Mouse (Mus musculus) erythroblast, embryonic 14.5 days (primary cell): ENCODE data around the gene Asb17. TPM values are rescaled to one million over a fixed set of nuclear protein-coding genes. Genes with fewer than 3 reads are reported as not detected.
A peak's percentile ranks its signal among the peaks of the same experiment; 100 is the strongest.

Source experiments
- H3K27me3 ChIP-seq: 2 replicates; pipeline ENCODE4 v1.6.1; 2012; ENCODE audit warnings: inconsistent platforms; ENCODE audit not compliant: control insufficient read depth
- H3K36me3 ChIP-seq: 2 replicates; pipeline ENCODE4 v1.6.1; 2012; ENCODE audit warnings: mild to moderate bottlenecking, inconsistent platforms; ENCODE audit not compliant: control insufficient read depth
- H3K4me1 ChIP-seq: 2 replicates; pipeline ENCODE4 v1.6.1; 2012; ENCODE audit warnings: inconsistent platforms; ENCODE audit not compliant: control insufficient read depth
- H3K4me3 ChIP-seq: replicated peaks from 2 replicates; pipeline ENCODE3; 2012; ENCODE audit warnings: moderate library complexity, mild to moderate bottlenecking, inconsistent platforms
- H3K9me3 ChIP-seq: 2 replicates; pipeline ENCODE4 v1.6.1; 2012; ENCODE audit warnings: low read length, inconsistent platforms, mixed read lengths; ENCODE audit not compliant: control insufficient read depth
- GATA1 ChIP-seq: IDR thresholded peaks from 2 replicates; pipeline ENCODE4 v1.6.1; 2012; ENCODE audit warnings: low read length, inconsistent platforms, mixed read lengths
- TAL1 ChIP-seq: IDR thresholded peaks from 3 replicates; pipeline ENCODE4 v1.6.1; 2012; ENCODE audit warnings: low read length, inconsistent platforms, mixed read lengths
- polyA plus RNA-seq: library from polyadenylated mRNA; stranded (reverse); fragments of >175 nt; gene quantifications from 2 replicates; pipeline ENCODE4 v1.2.3, GENCODE M21; 2012

The Asb17 gene
- polyA plus RNA-seq, 1 experiment: not detected

- Histone ChIP-seq H3K27me3 (no peaks in the 10 kb centered on the region), H3K9me3 (no peaks in the 10 kb centered on the region), H3K36me3 (no peaks in the 10 kb centered on the region), H3K4me3 (no peak overlapping the region), H3K4me1 (peaks cover 11% of the 10 kb centered on the region)
- no peak for TF ChIP-seq GATA1
- no peak for TF ChIP-seq TAL1
Measured at GRCm38 (mm10) chr3:153867149-153868136, 23.4 kb downstream of the Asb17 start.

- no peak for TF ChIP-seq GATA1
- Histone ChIP-seq H3K4me1 (peaks cover 2% of the 10 kb centered on the region; the same call in 1 of the 2 replicates), H3K36me3 (no peaks in the 10 kb centered on the region), H3K27me3 (peaks cover 14% of the 10 kb centered on the region), H3K9me3 (no peaks in the 10 kb centered on the region), H3K4me3 (no peak overlapping the region)
Measured at GRCm38 (mm10) chr3:153871396-153871795, 27.4 kb downstream of the Asb17 start.

DNA sequence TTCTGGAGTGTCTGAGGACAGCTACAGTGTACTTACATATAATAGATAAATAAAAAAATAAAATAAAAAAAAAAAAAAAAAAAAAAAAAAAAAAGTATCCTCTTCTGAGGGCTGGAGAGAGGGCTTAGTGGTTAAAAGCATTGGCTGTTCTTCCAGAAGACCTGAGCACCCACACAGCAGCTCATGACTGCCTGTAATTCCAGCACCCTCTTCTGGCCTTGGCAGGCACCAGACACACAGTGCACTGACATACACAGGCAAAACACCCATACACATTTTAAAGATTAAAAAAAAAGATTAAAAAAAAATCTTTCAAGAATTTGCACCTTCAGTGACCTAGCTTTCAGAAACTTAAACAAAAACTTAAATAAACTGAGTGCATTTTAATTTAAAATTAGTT lies 42.3 kb downstream of the Asb17 start:
- H3K4me1 ChIP-seq: peaks cover 28% of the 10 kb centered on the region
- no peak for TF ChIP-seq TAL1
- TF ChIP-seq GATA1: no peak
- no peak overlapping the region for H3K4me3 ChIP-seq
- peaks cover 15% of the 10 kb centered on the region for H3K27me3 ChIP-seq
- H3K36me3 ChIP-seq: no peaks in the 10 kb centered on the region
- no peaks in the 10 kb centered on the region for H3K9me3 ChIP-seq

GRCm38 (mm10) chr3:153888141-153888540 lies 44.1 kb downstream of the Asb17 start:
- H3K36me3 ChIP-seq: no peaks in the 10 kb centered on the region
- no peak overlapping the region for H3K4me3 ChIP-seq
- no peak for TF ChIP-seq TAL1
- no peak for TF ChIP-seq GATA1
- H3K27me3 ChIP-seq: peaks cover 3% of the 10 kb centered on the region
- H3K4me1 ChIP-seq: peaks cover 28% of the 10 kb centered on the region
- no peaks in the 10 kb centered on the region for H3K9me3 ChIP-seq

DNA sequence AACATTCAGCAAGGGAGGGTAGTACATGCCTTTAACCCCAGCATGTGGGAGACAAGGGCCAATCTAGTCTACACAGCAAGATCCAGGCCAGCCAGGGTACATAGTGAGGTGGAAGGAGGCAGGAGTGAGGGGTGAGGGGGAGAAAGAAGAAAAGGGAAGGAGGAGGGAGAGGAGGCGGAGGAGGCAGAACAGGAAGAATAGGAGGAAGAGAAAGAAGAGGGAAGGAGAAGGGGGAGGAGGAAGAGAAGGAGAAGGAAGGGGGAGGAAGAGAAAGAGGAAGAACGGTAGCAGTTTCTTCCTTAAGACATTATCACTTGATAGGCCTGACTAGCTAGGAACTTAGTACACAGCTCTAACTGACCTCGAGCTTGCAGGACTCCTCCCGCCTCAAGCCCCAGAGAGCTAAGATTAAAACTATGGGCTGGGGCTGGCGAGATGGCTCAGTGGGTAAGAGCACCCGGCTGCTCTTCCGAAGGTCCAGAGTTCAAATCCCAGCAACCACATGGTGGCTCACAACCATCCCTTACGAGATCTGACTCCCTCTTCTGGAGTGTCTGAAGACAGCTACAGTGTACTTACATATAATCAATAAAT lies 45.3 kb downstream of the Asb17 start:
- Histone ChIP-seq H3K4me1 (peaks cover 38% of the 10 kb centered on the region), H3K27me3 (no peaks in the 10 kb centered on the region), H3K36me3 (no peaks in the 10 kb centered on the region), H3K4me3 (no peak overlapping the region), H3K9me3 (no peaks in the 10 kb centered on the region)
- TF ChIP-seq GATA1: no peak
- no peak for TF ChIP-seq TAL1

DNA sequence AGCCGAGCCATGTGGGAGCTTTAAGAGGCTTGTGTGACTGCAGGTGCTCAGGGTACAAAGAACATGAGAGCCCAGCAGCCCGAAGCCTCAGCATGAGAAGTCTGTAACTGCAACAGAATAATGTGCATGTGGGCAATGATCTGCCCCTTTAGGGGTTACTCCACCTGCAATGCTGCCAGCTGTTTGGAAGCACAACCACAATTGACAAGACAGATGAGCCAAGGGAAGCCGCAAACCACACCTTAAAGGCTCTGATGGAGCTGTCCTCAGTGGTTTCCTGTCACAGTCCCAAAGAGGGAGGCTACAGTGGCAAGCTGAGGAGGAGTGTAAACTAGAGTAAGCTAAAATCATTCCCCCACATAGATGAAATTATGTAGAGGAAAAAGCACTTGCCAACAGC lies 51.4 kb downstream of the Asb17 start:
- Histone ChIP-seq H3K4me3 (no peak overlapping the region), H3K27me3 (peaks cover 5% of the 10 kb centered on the region), H3K4me1 (peaks cover 19% of the 10 kb centered on the region), H3K9me3 (no peaks in the 10 kb centered on the region), H3K36me3 (no peaks in the 10 kb centered on the region; the same call in 1 of the 2 replicates)
- TF ChIP-seq GATA1: no peak
- no peak for TF ChIP-seq TAL1

DNA sequence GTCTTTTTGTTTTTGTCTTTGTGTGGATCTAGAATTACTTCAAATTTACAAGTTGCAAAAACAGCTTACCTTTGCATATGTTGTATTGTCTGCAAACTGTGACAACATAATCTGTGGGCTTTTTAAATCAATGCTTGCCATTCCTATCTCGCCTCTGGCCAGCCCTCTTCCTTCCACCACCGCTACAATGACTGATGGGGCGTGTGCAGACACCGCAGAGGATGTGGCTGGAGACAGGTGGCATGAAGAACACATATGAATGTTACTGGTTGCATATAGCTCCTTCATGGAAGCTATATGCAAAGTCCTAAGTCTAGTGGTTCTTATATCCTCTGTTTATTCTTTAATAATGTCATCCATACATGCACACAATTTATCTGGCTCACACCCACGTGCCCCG lies 53.2 kb downstream of the Asb17 start:
- peaks cover 5% of the 10 kb centered on the region for H3K27me3 ChIP-seq
- peaks cover 5% of the 10 kb centered on the region for H3K36me3 ChIP-seq
- TF ChIP-seq GATA1 (no peak), TAL1 (no peak)
- peaks cover 33% of the 10 kb centered on the region for H3K4me1 ChIP-seq
- H3K9me3 ChIP-seq: no peaks in the 10 kb centered on the region
- no peak overlapping the region for H3K4me3 ChIP-seq

GRCm38 (mm10) chr3:153901904-153902303 lies 57.9 kb downstream of the Asb17 start:
- no peaks in the 10 kb centered on the region for H3K9me3 ChIP-seq
- H3K27me3 ChIP-seq: peaks cover 2% of the 10 kb centered on the region; the same call in 1 of the 2 replicates
- peaks cover 37% of the 10 kb centered on the region for H3K4me1 ChIP-seq
- H3K4me3 ChIP-seq: no peak overlapping the region
- H3K36me3 ChIP-seq: peaks cover 48% of the 10 kb centered on the region
- TF ChIP-seq GATA1 (peak; percentile 35; the same call in 1 of the 2 replicates), TAL1 (no peak)

GRCm38 (mm10) chr3:153902595-153902994 lies 58.6 kb downstream of the Asb17 start:
- Histone ChIP-seq H3K9me3 (no peaks in the 10 kb centered on the region), H3K36me3 (peaks cover 55% of the 10 kb centered on the region), H3K4me3 (no peak overlapping the region), H3K27me3 (no peaks in the 10 kb centered on the region; the same call in 1 of the 2 replicates), H3K4me1 (peaks cover 36% of the 10 kb centered on the region)
- TF ChIP-seq TAL1: no peak
- TF ChIP-seq GATA1: no peak
